Mouse (Mus musculus) embryonic facial prominence, embryonic 11.5 days (tissue): Measurements from ENCODE around the gene Cox7a2. TPM values are rescaled to one million over a fixed set of nuclear protein-coding genes. Genes with fewer than 3 reads are reported as not detected.

Experiments used
- ATAC-seq: fragments of 200-750 bp; cut with Nextera tagmentation; replicated peaks from 2 replicates; pipeline ENCODE4 v1.8.0; 2017; ENCODE audit warnings: low read depth; ENCODE audit not compliant: insufficient number of reproducible peaks, low FRiP score, low TSS enrichment
- DNase-seq: peaks from one replicate; pipeline ENCODE4 v3.0.0-alpha.2; 2015; ENCODE audit warnings: low spot score
- H3K27ac ChIP-seq: fragments of 300-500 bp; sonication (generic); replicated peaks from 2 replicates; pipeline ENCODE4 v1.5.1; 2014; ENCODE audit warnings: mild to moderate bottlenecking, low read depth, low read length, control low read depth
- H3K27me3 ChIP-seq: fragments of 300-500 bp; sonication (generic); 2 replicates; pipeline ENCODE4 v1.6.1; 2014; ENCODE audit warnings: mild to moderate bottlenecking, low read length, moderate library complexity, mixed read lengths; ENCODE audit not compliant: control insufficient read depth, insufficient read depth
- H3K36me3 ChIP-seq: fragments of 300-500 bp; sonication (generic); replicated peaks from 2 replicates; pipeline ENCODE4 v1.6.1; 2014; ENCODE audit warnings: low read depth, mild to moderate bottlenecking, low read length, moderate library complexity, mixed read lengths; ENCODE audit not compliant: control insufficient read depth, insufficient read depth
- H3K4me1 ChIP-seq: fragments of 300-500 bp; sonication (generic); 2 replicates; pipeline ENCODE4 v1.6.1; 2014; ENCODE audit warnings: low read length, mixed read lengths; ENCODE audit not compliant: control insufficient read depth, insufficient read depth
- H3K4me2 ChIP-seq: fragments of 300-500 bp; sonication (generic); 2 replicates; pipeline ENCODE4 v1.6.1; 2014; ENCODE audit warnings: low read depth, mild to moderate bottlenecking, control low read depth, low read length, moderate library complexity
- H3K4me3 ChIP-seq: fragments of 300-500 bp; sonication (generic); 2 replicates; pipeline ENCODE4 v1.5.1; 2014; ENCODE audit warnings: low read depth, low read length, control low read depth
- H3K9ac ChIP-seq: fragments of 300-500 bp; sonication (generic); replicated peaks from 2 replicates; pipeline ENCODE4 v1.6.1; 2014; ENCODE audit warnings: mild to moderate bottlenecking, control low read depth, low read length
- H3K9me3 ChIP-seq: fragments of 300-500 bp; sonication (generic); replicated peaks from 2 replicates; pipeline ENCODE4 v1.6.1; 2016; ENCODE audit warnings: mild to moderate bottlenecking, low read length, inconsistent platforms, mixed read lengths; ENCODE audit not compliant: control insufficient read depth
- WGBS: fragments of 180-500 bp; shearing (Covaris S2); extraction: QIAGEN DNeasy Blood & Tissue Kit; methylation state at CpG from one replicate; pipeline ENCODE4 v1.1.7; 2014; 5-methylcytosine and 5-hydroxymethylcytosine counted together
- polyA plus RNA-seq: library from polyadenylated mRNA; unstranded; fragments of >200 nt; fragmentation: Nextera tagmentation; extraction: Ambion mirVana; gene quantifications from 2 replicates; pipeline ENCODE4 v1.2.1, GENCODE M21; 2014

Cox7a2 gene
- polyA plus RNA-seq, 1 experiment from 2014 or later: 609 TPM

GRCm38 (mm10) chr9:79762519-79762918 lies 2.8 kb upstream of the Cox7a2 start:
- ATAC-seq: no peak
- Histone ChIP-seq H3K9me3 (no peaks in the 10 kb centered on the region), H3K27ac (no peak overlapping the region), H3K27me3 (no peaks in the 10 kb centered on the region), H3K4me2 (no peak overlapping the region), H3K9ac (no peak overlapping the region), H3K4me3 (no peak overlapping the region), H3K36me3 (no peaks in the 10 kb centered on the region), H3K4me1 (no peaks in the 10 kb centered on the region)
- 80% methylated on average over 6 of the region's 6 CpGs for WGBS
- DNase-seq: no peak

- Histone ChIP-seq H3K27me3 (no peaks in the 10 kb centered on the region), H3K4me1 (no peaks in the 10 kb centered on the region), H3K27ac (peak overlapping the region; percentile 74), H3K4me2 (peak overlapping the region; percentile 73), H3K4me3 (peak overlapping the region; percentile 85), H3K9ac (peak overlapping the region; percentile 93), H3K36me3 (peaks cover 2% of the 10 kb centered on the region; the same call in 1 of the 2 replicates), H3K9me3 (no peaks in the 10 kb centered on the region)
- ATAC-seq (peak; percentile 50; the same call in 1 of the 2 replicates), DNase-seq (no peak)
- WGBS: 12% methylated on average over 14 of the region's 14 CpGs
Measured at GRCm38 (mm10) chr9:79760076-79760475, 398 bp upstream of the Cox7a2 start.

GRCm38 (mm10) chr9:79755311-79755710 lies 4.4 kb downstream of the Cox7a2 start:
- H3K9me3 ChIP-seq: no peaks in the 10 kb centered on the region
- ATAC-seq (no peak), DNase-seq (no peak)
- no peak overlapping the region for H3K9ac ChIP-seq
- H3K27ac ChIP-seq: no peak overlapping the region
- H3K4me3 ChIP-seq: no peak overlapping the region
- no peaks in the 10 kb centered on the region for H3K4me1 ChIP-seq
- peaks cover 2% of the 10 kb centered on the region; the same call in 1 of the 2 replicates for H3K36me3 ChIP-seq
- WGBS: 93% methylated on average over 4 of the region's 4 CpGs
- H3K4me2 ChIP-seq: no peak overlapping the region
- H3K27me3 ChIP-seq: no peaks in the 10 kb centered on the region

GRCm38 (mm10) chr9:79751846-79752245 lies 7.8 kb downstream of the Cox7a2 start:
- DNase-seq (no peak), ATAC-seq (no peak)
- Histone ChIP-seq H3K4me1 (no peaks in the 10 kb centered on the region), H3K36me3 (peaks cover 2% of the 10 kb centered on the region; the same call in 1 of the 2 replicates), H3K4me2 (no peak overlapping the region), H3K27ac (no peak overlapping the region), H3K9me3 (no peaks in the 10 kb centered on the region), H3K9ac (no peak overlapping the region), H3K27me3 (no peaks in the 10 kb centered on the region), H3K4me3 (no peak overlapping the region)
- 82% methylated on average over 8 of the region's 8 CpGs for WGBS

GRCm38 (mm10) chr9:79750709-79751108 lies 9.0 kb downstream of the Cox7a2 start:
- no peak overlapping the region for H3K9ac ChIP-seq
- H3K27ac ChIP-seq: no peak overlapping the region
- DNase-seq (no peak), ATAC-seq (no peak)
- H3K4me1 ChIP-seq: no peaks in the 10 kb centered on the region
- no peak overlapping the region for H3K4me2 ChIP-seq
- H3K9me3 ChIP-seq: no peaks in the 10 kb centered on the region
- H3K27me3 ChIP-seq: no peaks in the 10 kb centered on the region
- 88% methylated on average over 7 of the region's 7 CpGs for WGBS
- H3K4me3 ChIP-seq: no peak overlapping the region
- H3K36me3 ChIP-seq: no peaks in the 10 kb centered on the region

GRCm38 (mm10) chr9:79745036-79745435 lies 14.6 kb downstream of the Cox7a2 start:
- no peak overlapping the region for H3K9ac ChIP-seq
- no peak for DNase-seq
- H3K9me3 ChIP-seq: no peaks in the 10 kb centered on the region
- WGBS: 55% methylated on average over 4 of the region's 4 CpGs
- no peak for ATAC-seq
- H3K4me1 ChIP-seq: no peaks in the 10 kb centered on the region
- H3K36me3 ChIP-seq: no peaks in the 10 kb centered on the region
- no peak overlapping the region for H3K27ac ChIP-seq
- H3K4me3 ChIP-seq: no peak overlapping the region
- H3K4me2 ChIP-seq: no peak overlapping the region
- H3K27me3 ChIP-seq: no peaks in the 10 kb centered on the region

- H3K36me3 ChIP-seq: no peaks in the 10 kb centered on the region
- 88% methylated on average over 6 of the region's 6 CpGs for WGBS
- no peaks in the 10 kb centered on the region for H3K4me1 ChIP-seq
- ATAC-seq (no peak), DNase-seq (no peak)
- no peak overlapping the region for H3K4me2 ChIP-seq
- H3K27ac ChIP-seq: no peak overlapping the region
- no peaks in the 10 kb centered on the region for H3K27me3 ChIP-seq
- no peak overlapping the region for H3K9ac ChIP-seq
- no peaks in the 10 kb centered on the region for H3K9me3 ChIP-seq
- no peak overlapping the region for H3K4me3 ChIP-seq
Measured at GRCm38 (mm10) chr9:79735608-79736007, 24.1 kb downstream of the Cox7a2 start.

- H3K4me3 ChIP-seq: no peak overlapping the region
- 89% methylated on average over 5 of the region's 5 CpGs for WGBS
- H3K36me3 ChIP-seq: no peaks in the 10 kb centered on the region
- no peaks in the 10 kb centered on the region for H3K4me1 ChIP-seq
- H3K27ac ChIP-seq: no peak overlapping the region
- DNase-seq (no peak), ATAC-seq (no peak)
- H3K4me2 ChIP-seq: no peak overlapping the region
- H3K9ac ChIP-seq: no peak overlapping the region
- no peaks in the 10 kb centered on the region for H3K27me3 ChIP-seq
- H3K9me3 ChIP-seq: no peaks in the 10 kb centered on the region
Measured at GRCm38 (mm10) chr9:79730301-79730700, 29.4 kb downstream of the Cox7a2 start.
